Mouse (Mus musculus): ENCODE measurements around the gene Acan.

Acan gene

GRCm38 (mm10) chr7:79053383-79053889 is at the start of gene Acan:
Gene Acan (plus strand): TSS chr7:79053483.
- no peak for DNase-seq (ENCODE audit: low spot score)

- DNase-seq (ENCODE audit: low spot score) = no peak
These were observed 31.9 kb upstream of the Acan start for GRCm38 (mm10) chr7:79021293-79021905.

- DNase-seq (ENCODE audit: low spot score) = no peak
These were observed 24.1 kb upstream of the Acan start for GRCm38 (mm10) chr7:79029138-79029537.

DNA sequence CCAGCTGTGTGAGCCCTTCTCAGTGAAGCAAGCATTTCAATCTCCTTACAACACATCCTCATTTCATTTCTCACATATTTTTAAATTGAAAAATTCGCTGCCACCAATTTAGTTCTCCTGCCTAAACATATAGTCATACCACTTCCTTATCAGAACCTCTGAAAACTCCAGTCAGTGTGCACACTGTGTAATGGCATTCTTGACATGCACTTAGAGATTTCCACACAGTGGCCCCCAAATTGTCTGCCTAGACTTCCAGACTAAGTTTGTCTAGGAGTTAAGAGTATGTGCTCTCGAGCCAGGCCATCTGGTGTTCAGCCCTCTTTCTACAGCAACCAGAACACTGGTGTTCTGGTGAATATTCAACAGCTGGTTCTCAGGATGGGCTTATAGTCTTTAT is 19.5 kb upstream of the Acan start:
- DNase-seq (ENCODE audit: low spot score) = no peak

DNA sequence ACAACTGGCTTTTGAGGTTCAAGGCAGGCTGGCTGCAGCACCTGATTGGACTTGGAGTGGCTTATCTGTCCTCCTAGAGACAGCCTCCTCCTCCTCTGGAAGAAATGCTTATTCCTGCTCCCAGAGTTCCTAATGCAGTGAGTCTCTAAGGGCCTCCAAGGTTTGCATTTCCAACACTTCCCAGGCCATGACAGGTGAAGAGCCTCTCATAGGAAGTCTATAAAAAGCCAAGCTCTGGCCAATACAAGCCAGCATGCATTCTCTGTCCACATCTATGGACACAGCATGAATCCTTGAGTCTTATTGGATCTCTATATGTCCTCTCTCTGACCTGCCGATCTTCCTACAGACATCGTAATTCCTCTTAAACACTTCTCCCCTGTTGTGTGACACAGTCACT is 18.8 kb upstream of the Acan start:
- DNase-seq (ENCODE audit: low spot score) = no peak

- DNase-seq (ENCODE audit: low spot score) = no peak
These were observed 1.2 kb upstream of the Acan start for GRCm38 (mm10) chr7:79052081-79052480.

DNA sequence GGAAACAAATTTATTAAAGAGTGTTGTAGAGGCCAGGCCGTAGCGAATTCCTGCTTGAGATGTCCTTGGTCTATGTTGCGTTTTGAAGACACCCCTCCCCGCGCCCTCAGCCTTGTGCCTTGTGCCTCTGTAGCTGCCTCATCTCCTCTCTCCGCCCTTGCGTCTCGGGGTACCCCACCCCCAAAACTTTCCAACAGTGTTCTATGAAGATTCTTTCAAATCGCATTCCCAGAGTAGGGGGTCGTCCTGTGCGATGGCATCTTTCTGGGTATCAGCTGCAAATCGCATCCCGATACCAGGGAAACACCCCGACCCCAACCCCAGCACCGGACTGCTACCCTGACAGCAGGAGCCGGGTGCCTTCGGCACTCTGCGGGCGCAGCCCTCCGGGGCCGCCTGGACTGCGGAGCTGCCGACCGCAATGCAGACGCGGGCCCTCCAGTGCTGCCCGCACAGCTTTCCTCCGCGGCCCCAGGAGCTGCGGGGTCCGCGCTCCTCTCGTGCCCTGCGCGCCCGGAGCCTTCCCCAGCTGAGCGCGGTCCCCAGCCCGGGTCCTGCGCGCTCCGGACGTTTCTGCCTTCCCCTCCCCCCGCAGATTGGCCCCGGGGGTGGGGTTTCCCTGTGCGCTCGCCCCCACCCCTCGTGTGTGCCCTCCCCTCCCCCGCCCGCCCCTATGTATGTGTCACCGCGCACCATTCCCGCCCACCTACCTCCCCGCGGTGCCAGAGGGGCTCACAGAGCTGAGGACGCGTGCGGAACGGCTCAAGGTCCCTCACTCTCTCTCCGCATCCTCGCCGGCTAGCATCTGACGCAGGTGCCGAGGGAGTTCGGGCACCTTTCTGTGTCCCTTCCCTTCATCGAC is 531 bp upstream of the Acan start:
- no peak for DNase-seq (ENCODE audit: low spot score)

DNA sequence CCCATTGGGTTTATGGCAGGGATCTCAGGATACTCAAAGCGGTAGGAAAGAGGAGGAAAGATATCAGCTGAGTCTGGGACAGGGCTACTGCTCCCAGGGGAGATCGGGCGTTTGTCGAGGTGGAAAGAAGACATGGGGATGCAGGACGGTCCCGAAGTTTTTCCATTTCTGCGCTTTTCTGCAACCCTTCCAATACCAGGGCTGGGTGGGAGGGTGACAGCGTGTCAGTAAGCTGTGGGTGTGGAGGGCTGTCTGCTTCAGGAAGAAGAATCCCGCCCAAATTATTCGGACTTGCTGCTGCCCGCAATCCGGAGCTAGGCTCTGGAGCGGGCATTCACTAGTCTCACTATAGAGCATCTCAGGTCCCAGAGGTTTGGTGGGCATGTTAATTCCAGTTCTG is 828 bp downstream of the Acan start:
- DNase-seq (ENCODE audit: low spot score) = no peak

- DNase-seq (ENCODE audit: low spot score) = no peak
These were observed 5.3 kb downstream of the Acan start for GRCm38 (mm10) chr7:79058546-79058945.

DNA sequence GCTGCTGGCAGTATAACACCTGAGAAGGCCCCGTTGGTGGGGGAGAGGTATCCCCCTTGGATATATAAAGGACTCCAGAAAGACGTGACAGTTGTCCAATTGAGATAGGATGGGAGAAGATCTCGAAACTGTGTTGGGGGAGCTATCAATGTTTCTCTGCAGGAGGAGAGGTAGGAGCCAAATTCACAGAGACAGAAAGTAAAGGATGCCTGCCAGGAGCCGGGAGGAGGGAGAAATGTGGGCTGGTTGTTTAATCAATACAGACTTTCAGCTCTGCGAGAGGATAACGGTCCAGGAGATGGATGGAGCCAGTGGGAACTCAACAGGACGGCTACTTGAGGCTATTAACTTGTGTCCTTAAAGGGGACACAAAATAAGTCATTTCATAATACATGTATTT is 14.2 kb downstream of the Acan start:
- DNase-seq (ENCODE audit: low spot score) = no peak

GRCm38 (mm10) chr7:79068231-79068630 is 14.9 kb downstream of the Acan start:
- no peak for DNase-seq (ENCODE audit: low spot score)

DNA sequence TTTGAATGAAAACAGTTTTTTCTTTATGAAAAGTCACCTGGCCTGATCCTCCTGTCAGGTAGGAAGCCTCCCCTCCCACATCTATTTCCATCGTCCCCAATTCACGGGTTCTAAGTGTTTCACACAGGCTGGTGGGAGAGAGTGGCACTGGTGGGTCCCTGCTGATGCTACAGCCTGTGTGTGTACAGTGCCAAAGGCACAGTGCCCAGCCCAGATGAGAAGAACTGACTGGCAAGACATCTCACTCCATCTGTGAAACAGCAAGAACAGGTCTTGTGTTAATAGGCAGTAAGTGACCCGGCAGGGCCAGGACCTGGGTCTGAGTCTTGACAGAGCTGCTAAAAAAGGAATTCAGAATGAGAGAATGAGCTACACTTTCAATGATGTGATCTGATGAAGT is 25.9 kb downstream of the Acan start:
- DNase-seq (ENCODE audit: low spot score) = no peak

DNA sequence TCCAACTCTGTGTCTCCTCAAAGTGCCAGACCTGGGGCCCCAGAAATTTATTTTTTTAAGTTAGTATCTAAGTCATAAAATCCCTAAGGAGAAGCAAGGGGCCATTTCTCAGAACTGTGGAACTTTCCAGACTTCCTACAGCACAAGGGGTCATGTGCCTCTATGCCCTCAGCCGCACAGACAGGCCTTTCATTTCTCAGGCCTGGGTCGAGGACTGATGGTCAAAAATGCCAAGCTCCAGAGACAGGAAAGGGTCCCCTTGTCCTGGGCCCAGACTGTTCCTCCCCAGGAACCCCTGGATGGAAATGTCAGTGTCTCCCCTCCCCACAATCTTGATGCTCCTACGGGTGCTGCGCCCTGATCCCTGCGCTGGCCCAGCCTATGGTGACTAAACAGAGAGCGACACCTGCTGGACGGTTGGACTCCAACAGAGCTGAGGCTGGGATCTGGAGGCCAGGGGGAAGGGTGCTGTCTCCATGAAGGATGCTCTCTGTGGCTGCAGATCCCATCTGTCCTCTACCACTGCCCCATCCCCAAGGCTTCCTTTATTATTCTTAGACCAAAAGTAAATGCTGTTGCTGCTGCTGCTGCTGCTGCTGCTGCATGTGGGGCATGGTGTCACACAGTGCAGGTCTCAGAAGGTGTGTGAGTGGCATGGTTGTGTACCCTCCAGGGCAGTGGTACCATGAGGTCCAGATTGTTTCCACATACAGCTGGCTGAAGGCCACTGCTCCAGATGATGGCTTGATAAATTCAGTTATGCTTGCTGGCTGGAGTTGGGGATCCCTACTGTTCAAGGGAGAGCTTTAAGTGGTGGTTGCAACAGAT is 27.5 kb downstream of the Acan start:
- peak; percentile 79 for DNase-seq (ENCODE audit: low spot score)

DNA sequence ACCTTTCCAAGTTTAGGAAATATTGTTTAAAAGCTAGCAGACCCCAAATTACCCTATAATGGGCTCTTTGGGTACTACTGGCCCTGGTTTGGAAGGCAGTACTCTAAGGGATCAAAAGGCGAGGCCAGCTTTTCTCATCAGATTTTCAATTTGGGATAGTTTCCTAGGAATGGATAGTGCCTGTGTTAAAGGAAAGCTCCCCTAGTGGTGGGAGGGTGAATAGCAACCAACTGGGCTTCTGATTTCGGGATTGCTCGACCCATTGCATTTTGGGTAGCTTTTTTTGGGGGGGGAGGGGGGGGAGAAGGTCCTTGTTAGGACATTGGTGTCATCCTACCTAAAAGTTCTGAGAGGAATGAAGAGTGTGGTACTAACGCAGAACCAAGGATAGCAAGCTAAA is 35.8 kb downstream of the Acan start:
- peak; percentile 10 for DNase-seq (ENCODE audit: low spot score)

- DNase-seq (ENCODE audit: low spot score) = no peak
These were observed 43.2 kb downstream of the Acan start for GRCm38 (mm10) chr7:79096492-79096891.

DNA sequence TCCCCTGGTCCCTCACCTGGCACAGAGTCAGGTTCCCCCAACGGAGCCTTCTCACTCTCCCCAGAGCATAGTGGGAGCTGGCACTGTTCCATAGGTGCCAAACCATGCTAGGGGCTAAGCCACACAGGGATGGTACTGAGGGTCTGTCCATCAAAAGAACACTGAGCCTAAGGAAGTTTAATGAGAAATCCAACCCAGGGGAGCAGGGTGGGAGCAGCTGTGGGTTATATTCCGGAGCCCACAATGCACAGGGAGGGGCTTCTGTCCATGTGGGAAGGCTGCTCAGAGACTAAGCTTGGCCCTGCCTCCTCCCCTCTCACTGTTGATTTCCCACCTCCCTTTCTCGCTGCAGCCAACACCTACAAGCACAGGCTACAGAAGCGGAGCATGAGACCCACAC is 60.6 kb downstream of the Acan start:
- no peak for DNase-seq (ENCODE audit: low spot score)

GRCm38 (mm10) chr7:79123465-79123864 is 70.2 kb downstream of the Acan start:
- no peak for DNase-seq (ENCODE audit: low spot score)

- no peak for DNase-seq (ENCODE audit: low spot score)
These were observed 76.6 kb downstream of the Acan start for GRCm38 (mm10) chr7:79129883-79130282.

GRCm38 (mm10) chr7:79130385-79130784 is 77.1 kb downstream of the Acan start:
- DNase-seq (ENCODE audit: low spot score) = no peak

DNA sequence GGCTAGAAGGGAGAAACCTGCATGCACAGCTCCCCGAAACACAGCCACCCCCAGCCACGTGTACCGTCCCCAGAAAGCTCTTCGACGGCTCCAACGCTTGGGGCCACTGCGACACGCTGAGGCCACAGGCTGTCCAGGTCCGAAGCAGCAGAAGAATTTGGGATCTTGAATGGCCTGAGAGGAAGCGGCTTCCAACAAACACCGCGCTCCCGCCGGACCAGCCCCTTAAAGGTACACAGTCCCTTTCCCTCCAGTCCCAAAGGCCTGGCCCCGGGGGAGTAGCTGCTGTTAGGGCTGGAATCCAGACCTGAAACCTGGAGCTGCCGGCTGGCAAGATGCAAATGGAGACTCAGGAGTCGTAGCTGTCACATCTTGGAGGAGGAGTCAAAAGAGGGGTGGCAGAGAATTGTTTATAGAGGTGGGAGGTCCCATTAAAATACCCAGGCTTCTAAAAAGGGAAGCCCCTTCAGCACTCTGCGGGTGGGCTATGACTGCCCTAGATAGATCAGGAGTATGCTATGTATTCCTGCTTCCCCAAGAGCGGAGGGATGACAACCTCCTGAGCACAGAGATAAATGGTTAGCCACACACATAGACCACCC is 77.7 kb downstream of the Acan start, which contains the start of gene Hapln3:
Gene Hapln3 (minus strand): TSS at position 176 of the 602 bp plus-strand sequence.
- DNase-seq (ENCODE audit: low spot score) = peak; percentile 12

- DNase-seq (ENCODE audit: low spot score) = no peak
These were observed 80.1 kb downstream of the Acan start for GRCm38 (mm10) chr7:79133391-79133790.

DNA sequence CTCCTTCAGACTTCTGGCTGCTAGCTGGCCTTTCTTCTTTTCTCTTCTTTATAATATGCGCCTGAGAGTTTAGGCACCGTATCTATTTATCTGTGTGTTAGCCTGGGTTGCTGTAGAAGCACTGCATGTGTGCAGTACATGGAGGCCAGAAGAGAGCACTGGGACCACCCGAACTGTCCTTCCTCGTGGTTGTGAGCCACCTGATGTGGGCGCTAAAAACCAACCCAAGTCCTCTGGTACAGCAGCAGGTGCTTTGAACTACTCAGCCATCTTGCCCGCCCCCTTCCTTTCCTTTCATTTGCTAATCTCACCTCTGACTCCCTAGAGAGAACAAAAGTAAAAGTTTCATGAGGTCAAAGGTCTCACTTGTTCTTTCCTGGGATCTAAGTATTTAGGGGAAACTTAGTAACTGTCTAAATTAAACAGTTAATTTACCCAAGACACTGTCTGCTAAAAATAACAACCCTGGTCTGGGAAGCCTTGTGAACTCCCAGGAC is 86.1 kb downstream of the Acan start:
- no peak for DNase-seq (ENCODE audit: low spot score)

Measured in urinary bladder, postnatal 14 days (tissue).